Mouse (Mus musculus): ENCODE data around the gene Nalcn. TPM values are rescaled to one million over a fixed set of nuclear protein-coding genes. Genes with fewer than 3 reads are reported as not detected.

Nalcn gene
- polyA plus RNA-seq, 1 experiment from 2014 or later = 14.9 TPM

- no peak for DNase-seq
- 79% methylated on average over 2 of the region's 2 CpGs for WGBS
- Histone ChIP-seq H3K9me3 (ENCODE audit: control insufficient read depth, low read length) (no peaks in the 10 kb centered on the region), H3K4me1 (ENCODE audit: control insufficient read depth, insufficient read depth, low read length) (no peaks in the 10 kb centered on the region), H3K27me3 (ENCODE audit: control insufficient read depth, insufficient read depth, low read length) (no peaks in the 10 kb centered on the region), H3K9ac (replicated peaks; ENCODE audit: low read length) (no peak overlapping the region), H3K4me3 (replicated peaks; ENCODE audit: low read depth, low read length) (no peak overlapping the region), H3K27ac (replicated peaks; ENCODE audit: low read depth, low read length) (no peak overlapping the region), H3K36me3 (ENCODE audit: control insufficient read depth, insufficient read depth, low read length) (no peaks in the 10 kb centered on the region), H3K4me2 (ENCODE audit: low read length) (no peak overlapping the region)
- no peak for ATAC-seq (ENCODE audit: low FRiP score, low TSS enrichment)
Observed at GRCm38 (mm10) chr14:123535636-123536035, 91.3 kb downstream of the Nalcn start.

GRCm38 (mm10) chr14:123533000-123533399, 93.9 kb downstream of the Nalcn start:
- Histone ChIP-seq H3K4me1 (ENCODE audit: control insufficient read depth, insufficient read depth, low read length) (no peaks in the 10 kb centered on the region), H3K27ac (replicated peaks; ENCODE audit: low read depth, low read length) (no peak overlapping the region), H3K9me3 (ENCODE audit: control insufficient read depth, low read length) (no peaks in the 10 kb centered on the region), H3K27me3 (ENCODE audit: control insufficient read depth, insufficient read depth, low read length) (no peaks in the 10 kb centered on the region), H3K4me2 (ENCODE audit: low read length) (no peak overlapping the region), H3K9ac (replicated peaks; ENCODE audit: low read length) (no peak overlapping the region), H3K4me3 (replicated peaks; ENCODE audit: low read depth, low read length) (no peak overlapping the region), H3K36me3 (ENCODE audit: control insufficient read depth, insufficient read depth, low read length) (no peaks in the 10 kb centered on the region)
- DNase-seq = no peak
- no peak for ATAC-seq (ENCODE audit: low FRiP score, low TSS enrichment)
- 89% methylated on average over 1 of the region's 1 CpGs for WGBS

GRCm38 (mm10) chr14:123531271-123531670, 95.7 kb downstream of the Nalcn start:
- WGBS = 18% methylated on average over 1 of the region's 1 CpGs
- Histone ChIP-seq H3K4me3 (replicated peaks; ENCODE audit: low read depth, low read length) (no peak overlapping the region), H3K27me3 (ENCODE audit: control insufficient read depth, insufficient read depth, low read length) (no peaks in the 10 kb centered on the region), H3K9me3 (ENCODE audit: control insufficient read depth, low read length) (no peaks in the 10 kb centered on the region), H3K9ac (replicated peaks; ENCODE audit: low read length) (no peak overlapping the region), H3K27ac (replicated peaks; ENCODE audit: low read depth, low read length) (no peak overlapping the region), H3K4me1 (ENCODE audit: control insufficient read depth, insufficient read depth, low read length) (no peaks in the 10 kb centered on the region), H3K36me3 (ENCODE audit: control insufficient read depth, insufficient read depth, low read length) (no peaks in the 10 kb centered on the region), H3K4me2 (ENCODE audit: low read length) (no peak overlapping the region)
- ATAC-seq (ENCODE audit: low FRiP score, low TSS enrichment) = no peak
- DNase-seq = no peak

GRCm38 (mm10) chr14:123529143-123529542, 97.8 kb downstream of the Nalcn start:
- DNase-seq (no peak), ATAC-seq (ENCODE audit: low FRiP score, low TSS enrichment) (no peak)
- no peaks in the 10 kb centered on the region for H3K36me3 ChIP-seq (ENCODE audit: control insufficient read depth, insufficient read depth, low read length)

GRCm38 (mm10) chr14:123513376-123514141, 113.4 kb downstream of the Nalcn start:
- Histone ChIP-seq H3K4me1 (ENCODE audit: control insufficient read depth, insufficient read depth, low read length) (peaks cover 15% of the 10 kb centered on the region), H3K27me3 (ENCODE audit: control insufficient read depth, insufficient read depth, low read length) (no peaks in the 10 kb centered on the region), H3K9me3 (ENCODE audit: control insufficient read depth, low read length) (no peaks in the 10 kb centered on the region), H3K36me3 (ENCODE audit: control insufficient read depth, insufficient read depth, low read length) (no peaks in the 10 kb centered on the region), H3K27ac (replicated peaks; ENCODE audit: low read depth, low read length) (peak overlapping the region; percentile 64), H3K9ac (replicated peaks; ENCODE audit: low read length) (no peak overlapping the region), H3K4me3 (replicated peaks; ENCODE audit: low read depth, low read length) (no peak overlapping the region), H3K4me2 (ENCODE audit: low read length) (peak overlapping the region; percentile 23)
- WGBS = 5% methylated on average over 8 of the region's 8 CpGs
- DNase-seq = peak; percentile 94
- ATAC-seq (ENCODE audit: low FRiP score, low TSS enrichment) = peak; percentile 98

More at GRCm38 (mm10) chr14:123529143-123529542, 97.8 kb downstream of the Nalcn start:
- no peak overlapping the region for H3K4me3 ChIP-seq (replicated peaks; ENCODE audit: low read depth, low read length)
- no peaks in the 10 kb centered on the region for H3K4me1 ChIP-seq (ENCODE audit: control insufficient read depth, insufficient read depth, low read length)
- H3K9ac ChIP-seq (replicated peaks; ENCODE audit: low read length) = no peak overlapping the region
- no peak overlapping the region for H3K4me2 ChIP-seq (ENCODE audit: low read length)
- H3K27me3 ChIP-seq (ENCODE audit: control insufficient read depth, insufficient read depth, low read length) = no peaks in the 10 kb centered on the region
- no peaks in the 10 kb centered on the region for H3K9me3 ChIP-seq (ENCODE audit: control insufficient read depth, low read length)
- H3K27ac ChIP-seq (replicated peaks; ENCODE audit: low read depth, low read length) = no peak overlapping the region

GRCm38 (mm10) chr14:123512923-123513322, 114.0 kb downstream of the Nalcn start:
- no peaks in the 10 kb centered on the region for H3K27me3 ChIP-seq (ENCODE audit: control insufficient read depth, insufficient read depth, low read length)
- H3K9ac ChIP-seq (replicated peaks; ENCODE audit: low read length) = no peak overlapping the region
- no peak overlapping the region for H3K4me3 ChIP-seq (replicated peaks; ENCODE audit: low read depth, low read length)
- DNase-seq (peak; percentile 46), ATAC-seq (ENCODE audit: low FRiP score, low TSS enrichment) (peak; percentile 64)
- H3K27ac ChIP-seq (replicated peaks; ENCODE audit: low read depth, low read length) = peak overlapping the region; percentile 64
- H3K9me3 ChIP-seq (ENCODE audit: control insufficient read depth, low read length) = no peaks in the 10 kb centered on the region
- peak overlapping the region; percentile 23 for H3K4me2 ChIP-seq (ENCODE audit: low read length)
- WGBS = 37% methylated on average over 2 of the region's 2 CpGs
- no peaks in the 10 kb centered on the region for H3K36me3 ChIP-seq (ENCODE audit: control insufficient read depth, insufficient read depth, low read length)
- peaks cover 15% of the 10 kb centered on the region for H3K4me1 ChIP-seq (ENCODE audit: control insufficient read depth, insufficient read depth, low read length)

- no peak overlapping the region for H3K27ac ChIP-seq (replicated peaks; ENCODE audit: low read depth, low read length)
- H3K9me3 ChIP-seq (ENCODE audit: control insufficient read depth, low read length) = no peaks in the 10 kb centered on the region
Observed at GRCm38 (mm10) chr14:123495544-123495943, 131.4 kb downstream of the Nalcn start.

GRCm38 (mm10) chr14:123488575-123489207, 138.3 kb downstream of the Nalcn start:
- H3K27me3 ChIP-seq (ENCODE audit: control insufficient read depth, insufficient read depth, low read length) = no peaks in the 10 kb centered on the region
- H3K4me2 ChIP-seq (ENCODE audit: low read length) = no peak overlapping the region
- WGBS = 16% methylated on average over 1 of the region's 1 CpGs
- DNase-seq = peak; percentile 46
- no peaks in the 10 kb centered on the region for H3K4me1 ChIP-seq (ENCODE audit: control insufficient read depth, insufficient read depth, low read length)
- no peak overlapping the region for H3K27ac ChIP-seq (replicated peaks; ENCODE audit: low read depth, low read length)
- peak; percentile 65; the same call in 1 of the 2 replicates for ATAC-seq (ENCODE audit: low FRiP score, low TSS enrichment)
- no peaks in the 10 kb centered on the region for H3K36me3 ChIP-seq (ENCODE audit: control insufficient read depth, insufficient read depth, low read length)
- H3K9me3 ChIP-seq (ENCODE audit: control insufficient read depth, low read length) = no peaks in the 10 kb centered on the region
- H3K9ac ChIP-seq (replicated peaks; ENCODE audit: low read length) = no peak overlapping the region
- no peak overlapping the region for H3K4me3 ChIP-seq (replicated peaks; ENCODE audit: low read depth, low read length)

More at GRCm38 (mm10) chr14:123495544-123495943, 131.4 kb downstream of the Nalcn start:
- peak; percentile 8 for DNase-seq
- no peaks in the 10 kb centered on the region for H3K4me1 ChIP-seq (ENCODE audit: control insufficient read depth, insufficient read depth, low read length)
- no peak overlapping the region for H3K4me3 ChIP-seq (replicated peaks; ENCODE audit: low read depth, low read length)
- no peak overlapping the region for H3K4me2 ChIP-seq (ENCODE audit: low read length)
- no peaks in the 10 kb centered on the region for H3K36me3 ChIP-seq (ENCODE audit: control insufficient read depth, insufficient read depth, low read length)
- H3K27me3 ChIP-seq (ENCODE audit: control insufficient read depth, insufficient read depth, low read length) = no peaks in the 10 kb centered on the region
- no peak overlapping the region for H3K9ac ChIP-seq (replicated peaks; ENCODE audit: low read length)
- no peak for ATAC-seq (ENCODE audit: low FRiP score, low TSS enrichment)

GRCm38 (mm10) chr14:123462026-123462425, 164.9 kb downstream of the Nalcn start:
- WGBS = 71% methylated on average over 1 of the region's 1 CpGs
- Histone ChIP-seq H3K27ac (replicated peaks; ENCODE audit: low read depth, low read length) (no peak overlapping the region), H3K4me1 (ENCODE audit: control insufficient read depth, insufficient read depth, low read length) (no peaks in the 10 kb centered on the region), H3K9me3 (ENCODE audit: control insufficient read depth, low read length) (no peaks in the 10 kb centered on the region), H3K4me2 (ENCODE audit: low read length) (no peak overlapping the region), H3K9ac (replicated peaks; ENCODE audit: low read length) (no peak overlapping the region), H3K4me3 (replicated peaks; ENCODE audit: low read depth, low read length) (no peak overlapping the region), H3K27me3 (ENCODE audit: control insufficient read depth, insufficient read depth, low read length) (no peaks in the 10 kb centered on the region), H3K36me3 (ENCODE audit: control insufficient read depth, insufficient read depth, low read length) (no peaks in the 10 kb centered on the region)
- DNase-seq (peak; percentile 25), ATAC-seq (ENCODE audit: low FRiP score, low TSS enrichment) (peak; percentile 11; the same call in 1 of the 2 replicates)
